Mouse (Mus musculus): ENCODE results near the gene Tbc1d22b. TPM values are rescaled to one million over a fixed set of nuclear protein-coding genes. Genes with fewer than 3 reads are reported as not detected.

Gene Tbc1d22b
- total and polyA plus RNA-seq, 3 experiments: 8.0 to 53.8 (median 30.7) TPM

DNA sequence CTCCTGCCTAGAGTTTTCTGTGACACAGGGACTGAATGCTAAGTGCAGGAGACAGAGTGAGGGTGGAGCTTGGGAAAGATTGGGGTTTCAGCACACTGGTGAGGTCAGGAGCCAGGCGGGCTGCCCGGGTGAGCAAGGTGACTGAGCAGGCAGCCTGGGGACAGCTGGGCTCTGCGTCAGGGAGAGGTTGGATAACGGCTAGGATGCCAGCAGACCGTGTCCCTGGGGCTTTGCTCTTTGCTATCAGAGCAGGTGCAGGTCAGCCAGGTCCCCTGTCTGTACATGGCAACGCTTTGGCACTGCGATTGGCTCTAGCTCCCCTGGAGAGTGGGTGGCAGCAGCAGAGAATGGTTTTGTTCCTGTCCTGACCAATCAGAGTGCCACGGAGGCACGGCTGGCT is 77.7 kb downstream of the Tbc1d22b start:
- Histone ChIP-seq H3K27ac (ENCODE audit: control insufficient read depth, low read depth, low read length) (no peak overlapping the region), H3K4me1 (ENCODE audit: control insufficient read depth in 1 of 2, insufficient read depth in 2 of 2, low read length in 2 of 2) (peaks cover 4 to 8% of the 10 kb centered on the region in 2 experiments), H3K9me3 (replicated peaks; ENCODE audit: insufficient read depth, low read length) (no peaks in the 10 kb centered on the region), H3K9ac (ENCODE audit: control insufficient read depth, low read depth, low read length, poor library complexity, severe bottlenecking) (no peak overlapping the region), H3K36me3 (ENCODE audit: control insufficient read depth in 1 of 2, insufficient read depth in 2 of 2, low read length in 2 of 2) (peaks cover 11 to 16% of the 10 kb centered on the region in 2 experiments), H3K4me3 (ENCODE audit: control insufficient read depth in 1 of 2, insufficient read depth in 1 of 2, low read depth in 2 of 2, low read length in 2 of 2) (no peak overlapping the region), H3K79me2 (ENCODE audit: control insufficient read depth, insufficient read depth, low read length, poor library complexity) (no peaks in the 10 kb centered on the region), H3K27me3 (ENCODE audit: control insufficient read depth in 1 of 2, insufficient read depth in 2 of 2, low read length in 2 of 2) (no peaks in the 10 kb centered on the region)
- no peak for DNase-seq (ENCODE audit: low read depth, low spot score)
- TF ChIP-seq ETS1 (IDR thresholded peaks at IDR 0.05; ENCODE audit: low read depth, low read length) (no peak), MAX (IDR thresholded peaks at IDR 0.05; ENCODE audit: low read length) (no peak), MXI1 (IDR thresholded peaks at IDR 0.05; ENCODE audit: low read depth, low read length) (no peak), RAD21 (IDR thresholded peaks at IDR 0.05; ENCODE audit: low read depth, low read length) (no peak), NELFE (IDR thresholded peaks at IDR 0.05; ENCODE audit: low read depth, low read length) (no peak), SMC3 (IDR thresholded peaks at IDR 0.05; ENCODE audit: low read depth, low read length) (no peak), HCFC1 (IDR thresholded peaks at IDR 0.05; ENCODE audit: low read depth, low read length) (no peak), TBP (IDR thresholded peaks at IDR 0.05; ENCODE audit: low read depth, low read length) (no peak), MYC (IDR thresholded peaks at IDR 0.05; ENCODE audit: low read depth, low read length) (no peak), POLR2AphosphoS5 (IDR thresholded peaks at IDR 0.05; ENCODE audit: borderline replicate concordance, low read depth, low read length) (no peak), MEF2A (IDR thresholded peaks at IDR 0.05; ENCODE audit: extremely low read depth, insufficient replicate concordance, low read depth, low read length, poor library complexity, severe bottlenecking) (no peak), SIN3A (IDR thresholded peaks at IDR 0.05; ENCODE audit: low read length) (no peak), RCOR1 (IDR thresholded peaks at IDR 0.05; ENCODE audit: low read depth, low read length) (no peak), TCF12 (IDR thresholded peaks at IDR 0.05; ENCODE audit: low read depth, low read length) (no peak), UBTF (IDR thresholded peaks at IDR 0.05; ENCODE audit: borderline replicate concordance, insufficient read depth, low read depth, low read length) (no peak), CTCF (IDR thresholded peaks at IDR 0.05 in 2 of 3, conservative IDR thresholded peaks at IDR 0.05 in 1 of 3; ENCODE audit: control insufficient read depth in 1 of 3, insufficient read depth in 1 of 3, low read depth in 2 of 3, low read length in 3 of 3, poor library complexity in 1 of 3, severe bottlenecking in 1 of 3) (no peak), TAL1 (IDR thresholded peaks at IDR 0.05; ENCODE audit: low read length) (no peak)

DNA sequence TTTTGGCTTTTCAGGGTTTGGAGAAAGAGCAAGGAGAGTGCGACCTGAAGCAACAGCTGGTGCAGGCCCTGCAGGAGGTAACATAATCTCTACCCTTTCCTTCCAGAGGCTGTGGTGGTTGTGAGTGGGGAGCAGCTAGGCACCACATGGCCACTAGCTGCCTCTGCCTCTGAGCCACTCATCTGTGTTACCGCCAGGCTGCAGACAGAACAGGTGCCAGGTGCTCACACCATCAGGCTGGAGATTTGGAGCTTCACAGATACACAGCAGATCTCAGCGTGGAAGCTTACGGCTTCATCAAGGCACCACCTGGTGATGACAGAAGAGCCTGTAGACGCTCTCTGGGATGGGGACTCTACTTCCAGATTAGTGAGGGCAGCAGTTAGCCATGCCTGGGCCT is 79.4 kb downstream of the Tbc1d22b start:
- peak overlapping the region; percentile 43 for H3K27ac ChIP-seq (ENCODE audit: control insufficient read depth, low read depth, low read length)
- DNase-seq (ENCODE audit: low read depth, low spot score): no peak
- TF ChIP-seq POLR2AphosphoS2 (IDR thresholded peaks at IDR 0.05; ENCODE audit: low read length) (no peak), USF2 (IDR thresholded peaks at IDR 0.05; ENCODE audit: borderline replicate concordance in 1 of 2, insufficient read depth in 1 of 2, low read depth in 1 of 2, low read length in 2 of 2) (no peak), TCF12 (IDR thresholded peaks at IDR 0.05; ENCODE audit: low read depth, low read length) (0 out of 2 replicates have a peak, but pooled peaks have one; percentile 5), SIN3A (IDR thresholded peaks at IDR 0.05; ENCODE audit: low read length) (no peak)
- peaks cover 4 to 8% of the 10 kb centered on the region in 2 experiments for H3K4me1 ChIP-seq (ENCODE audit: control insufficient read depth in 1 of 2, insufficient read depth in 2 of 2, low read length in 2 of 2)
- no peaks in the 10 kb centered on the region for H3K27me3 ChIP-seq (ENCODE audit: control insufficient read depth in 1 of 2, insufficient read depth in 2 of 2, low read length in 2 of 2)
- H3K79me2 ChIP-seq (ENCODE audit: control insufficient read depth, insufficient read depth, low read length, poor library complexity): no peaks in the 10 kb centered on the region
- H3K9me3 ChIP-seq (replicated peaks; ENCODE audit: insufficient read depth, low read length): no peaks in the 10 kb centered on the region
- peaks cover 4 to 16% of the 10 kb centered on the region in 2 experiments for H3K36me3 ChIP-seq (ENCODE audit: control insufficient read depth in 1 of 2, insufficient read depth in 2 of 2, low read length in 2 of 2)
- no peak overlapping the region for H3K4me3 ChIP-seq (ENCODE audit: control insufficient read depth in 1 of 2, insufficient read depth in 1 of 2, low read depth in 2 of 2, low read length in 2 of 2)
- H3K9ac ChIP-seq (ENCODE audit: control insufficient read depth, low read depth, low read length, poor library complexity, severe bottlenecking): no peak overlapping the region

Data from MEL (cell line).